Mouse (Mus musculus) brown adipose tissue, adult 24 weeks (tissue): ENCODE data around the gene Lrp11. TPM values are rescaled to one million over a fixed set of nuclear protein-coding genes. Genes with fewer than 3 reads are reported as not detected.

Experiments
- H3K27ac ChIP-seq: fragments of 200-500 bp; replicated peaks from 2 replicates; pipeline ENCODE4 v1.5.1; 2012; ENCODE audit warnings: low read depth, mild to moderate bottlenecking, low read length
- H3K4me1 ChIP-seq: fragments of 200-500 bp; 2 replicates; pipeline ENCODE4 v1.6.1; 2012; ENCODE audit warnings: low read length, mixed read lengths; ENCODE audit not compliant: control insufficient read depth, insufficient read depth, insufficient read length
- H3K4me3 ChIP-seq: fragments of 200-500 bp; 2 replicates; pipeline ENCODE4 v1.5.1; 2012; ENCODE audit warnings: low read depth, mild to moderate bottlenecking, low read length, moderate library complexity; ENCODE audit not compliant: insufficient read depth
- polyA plus RNA-seq: library from polyadenylated mRNA; stranded (reverse); fragments of >200 nt; gene quantifications from 2 replicates; pipeline ENCODE4 v1.2.4, GENCODE M21; 2012; ENCODE audit not compliant: missing spikeins, insufficient read depth, insufficient read length

The Lrp11 gene
- polyA plus RNA-seq, 1 experiment: 1.6 TPM

GRCm38 (mm10) chr10:7662471-7663141 is 73.0 kb downstream of the Lrp11 start:
- H3K4me3 ChIP-seq: peak overlapping the region; percentile 95
- H3K27ac ChIP-seq: peak overlapping the region; percentile 60

GRCm38 (mm10) chr10:7663159-7664026 is 73.8 kb downstream of the Lrp11 start:
- H3K27ac ChIP-seq: peak overlapping the region; percentile 89
- H3K4me3 ChIP-seq: peak overlapping the region; percentile 95
- no peaks in the 10 kb centered on the region for H3K4me1 ChIP-seq

More at GRCm38 (mm10) chr10:7662471-7663141, 73.0 kb downstream of the Lrp11 start:
- H3K4me1 ChIP-seq: no peaks in the 10 kb centered on the region

GRCm38 (mm10) chr10:7664027-7664526 is 74.5 kb downstream of the Lrp11 start:
- peak overlapping the region; percentile 95 for H3K4me3 ChIP-seq
- no peaks in the 10 kb centered on the region for H3K4me1 ChIP-seq
- no peak overlapping the region for H3K27ac ChIP-seq

- Histone ChIP-seq H3K4me1 (no peaks in the 10 kb centered on the region), H3K4me3 (no peak overlapping the region), H3K27ac (no peak overlapping the region)
Measured at GRCm38 (mm10) chr10:7664889-7665288, 75.3 kb downstream of the Lrp11 start.

GRCm38 (mm10) chr10:7667342-7667802 is 77.8 kb downstream of the Lrp11 start, which contains the start of gene Nup43:
Gene Nup43 (plus strand): TSS chr10:7667503.
- H3K4me3 ChIP-seq: peak within 1 kb of the TSS; percentile 99
- no peaks in the 10 kb centered on the region for H3K4me1 ChIP-seq
- peak within 1 kb of the TSS; percentile 50; the same call in 1 of the 2 replicates for H3K27ac ChIP-seq

- no peak overlapping the region for H3K27ac ChIP-seq
Measured at GRCm38 (mm10) chr10:7673673-7674072, 84.1 kb downstream of the Lrp11 start.

More at GRCm38 (mm10) chr10:7673673-7674072, 84.1 kb downstream of the Lrp11 start:
- Histone ChIP-seq H3K4me1 (no peaks in the 10 kb centered on the region), H3K4me3 (no peak overlapping the region)

Other genes starting within 250 kb of the Lrp11 start
- gene Ulbp1, start 116.2 kb upstream of the Lrp11 start, polyA plus RNA-seq: 0.36 and 0.42 TPM in 2 replicates
- gene Nup43, start 77.7 kb downstream of the Lrp11 start, polyA plus RNA-seq: 5.9 and 6.7 TPM in 2 replicates
- gene Pcmt1, start 91.3 kb downstream of the Lrp11 start, polyA plus RNA-seq: 37.1 and 42.8 TPM in 2 replicates
- 11.2 and 13.1 TPM in 2 replicates for gene Lats1, start 91.4 kb downstream of the Lrp11 start, polyA plus RNA-seq
- 33.3 and 54.1 TPM in 2 replicates for gene Katna1, start 136.2 kb downstream of the Lrp11 start, polyA plus RNA-seq
- 477 and 502 TPM in 2 replicates for gene Ginm1, start 203.0 kb downstream of the Lrp11 start, polyA plus RNA-seq
- gene Ppil4, start 203.1 kb downstream of the Lrp11 start, polyA plus RNA-seq: 12.3 and 15.6 TPM in 2 replicates
- 0.29 and 0.32 TPM in 2 replicates for gene Zc3h12d, start 242.7 kb downstream of the Lrp11 start, polyA plus RNA-seq